Mouse (Mus musculus): ENCODE data around the gene Tpd52l2. TPM values are rescaled to one million over a fixed set of nuclear protein-coding genes. Genes with fewer than 3 reads are reported as not detected.
A peak's percentile ranks its signal among the peaks of the same experiment; 100 is the strongest.

Tpd52l2 gene
- polyA plus RNA-seq, 1 experiment from 2014 or later, result 136 TPM

DNA sequence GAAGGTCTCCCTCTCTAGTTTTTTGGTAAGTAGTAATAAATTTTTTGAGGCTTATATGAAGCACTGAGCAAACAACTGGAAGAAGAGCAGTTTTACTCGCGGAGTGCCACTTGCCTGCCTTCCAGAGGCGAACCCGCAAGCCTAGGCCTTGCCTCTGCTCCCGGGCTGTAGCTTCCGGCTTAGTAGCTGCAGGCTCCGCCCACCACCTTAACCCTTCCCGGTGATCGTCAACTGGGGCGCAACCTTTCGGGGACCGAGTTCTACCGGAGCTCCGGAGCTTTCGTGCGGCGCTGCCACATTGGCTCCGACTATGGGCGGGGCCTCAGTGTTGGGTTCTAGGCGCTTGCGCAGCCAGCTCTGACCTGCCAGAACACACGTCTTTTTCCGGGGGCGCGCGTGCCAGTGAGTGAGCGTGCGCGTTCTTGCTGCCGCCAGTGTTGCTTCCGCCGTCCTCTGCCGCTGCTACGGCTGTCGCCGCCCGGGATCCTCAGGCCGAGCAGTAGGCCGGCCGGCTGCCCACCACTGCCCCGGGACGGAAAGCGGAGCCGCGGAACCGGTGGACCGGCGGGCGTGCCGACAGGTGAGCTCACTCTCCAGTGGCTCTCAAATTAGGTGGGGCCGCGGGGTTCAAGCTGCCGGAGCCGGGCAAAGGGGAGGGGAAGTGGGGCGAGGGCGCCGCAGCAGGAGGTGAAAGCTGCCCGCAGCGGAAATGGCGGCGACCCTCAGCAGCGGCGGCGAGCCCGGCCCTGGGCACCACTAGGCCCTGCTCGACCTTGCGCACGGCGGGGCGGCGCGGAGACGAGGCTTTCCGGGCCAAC lies 23.4 kb downstream of the Tpd52l2 start, which contains the start of gene Dnajc5:
Gene Dnajc5, plus strand, starts transcription at position 368 of the 818 bp plus-strand sequence.
- under 1% methylated on average over 74 of the region's 74 CpGs for WGBS

DNA sequence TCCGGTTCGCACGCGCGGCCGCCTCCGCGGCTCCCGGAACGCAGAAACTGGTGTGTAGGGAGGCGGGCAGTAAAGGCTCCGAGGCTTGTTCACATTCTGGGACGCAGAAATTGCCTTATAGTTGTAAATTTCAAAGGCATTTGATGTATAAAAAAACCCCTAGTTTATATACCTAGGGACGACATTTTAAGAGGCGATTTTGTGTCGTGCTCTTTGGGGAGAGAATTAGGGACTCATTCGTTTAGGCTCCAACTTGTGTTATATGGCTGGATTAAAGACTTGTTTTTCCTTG lies 23.9 kb downstream of the Tpd52l2 start:
- no peaks in the 10 kb centered on the region for H3K9me3 ChIP-seq
- peak overlapping the region; percentile 99 for H3K27ac ChIP-seq
- H3K4me3 ChIP-seq (replicated peaks), result peak overlapping the region; percentile 95
- H3K27me3 ChIP-seq (replicated peaks), result no peaks in the 10 kb centered on the region
- peak overlapping the region; percentile 57 for H3K4me2 ChIP-seq
- ATAC-seq (ENCODE audit: insufficient read depth, low FRiP score, low read depth), result no peak
- H3K9ac ChIP-seq, result peak overlapping the region; percentile 99
- H3K36me3 ChIP-seq, result peaks cover 16% of the 10 kb centered on the region
- H3K4me1 ChIP-seq, result peaks cover 16% of the 10 kb centered on the region
- WGBS, result under 1% methylated on average over 17 of the region's 17 CpGs

More for the DNA sequence above, 23.4 kb downstream of the Tpd52l2 start, which contains the start of gene Dnajc5:
- H3K27me3 ChIP-seq (replicated peaks), result no peaks in the 10 kb centered on the region
- H3K4me2 ChIP-seq, result peak within 1 kb of the TSS; percentile 57
- H3K9me3 ChIP-seq, result no peaks in the 10 kb centered on the region
- H3K4me1 ChIP-seq, result peaks cover 16% of the 10 kb centered on the region
- peak within 1 kb of the TSS; percentile 95 for H3K4me3 ChIP-seq (replicated peaks)
- peaks cover 17% of the 10 kb centered on the region for H3K36me3 ChIP-seq
- peak within 1 kb of the TSS; percentile 99 for H3K27ac ChIP-seq
- peak; percentile 98 for ATAC-seq (ENCODE audit: insufficient read depth, low FRiP score, low read depth)
- H3K9ac ChIP-seq, result peak within 1 kb of the TSS; percentile 99

DNA sequence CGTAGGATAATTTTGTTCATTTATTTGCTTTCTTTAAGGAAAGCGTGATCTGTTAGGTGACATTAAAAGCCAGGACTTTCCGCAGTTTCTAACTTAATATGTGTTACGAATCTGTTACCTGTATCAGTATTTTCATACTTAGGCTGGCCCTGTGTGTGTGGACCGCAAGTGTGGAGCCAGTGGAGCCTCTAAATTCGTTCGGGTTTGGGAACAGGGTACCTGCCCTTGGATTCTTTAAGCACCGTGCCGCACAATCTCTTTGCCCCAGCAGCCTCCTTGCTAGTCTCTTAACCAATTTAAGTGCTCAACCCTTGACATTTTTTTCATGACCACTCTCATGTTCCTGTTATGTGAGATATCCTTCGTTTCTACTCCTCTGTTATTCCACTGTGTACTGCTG lies 24.5 kb downstream of the Tpd52l2 start:
- Histone ChIP-seq H3K9me3 (no peaks in the 10 kb centered on the region), H3K9ac (peak overlapping the region; percentile 16; the same call in 1 of the 2 replicates), H3K4me1 (peaks cover 16% of the 10 kb centered on the region), H3K36me3 (peaks cover 11% of the 10 kb centered on the region), H3K4me2 (peak overlapping the region; percentile 57), H3K4me3 (replicated peaks) (peak overlapping the region; percentile 95), H3K27ac (no peak overlapping the region), H3K27me3 (replicated peaks) (no peaks in the 10 kb centered on the region)
- WGBS, result 42% methylated on average over 10 of the region's 10 CpGs
- ATAC-seq (ENCODE audit: insufficient read depth, low FRiP score, low read depth), result no peak

DNA sequence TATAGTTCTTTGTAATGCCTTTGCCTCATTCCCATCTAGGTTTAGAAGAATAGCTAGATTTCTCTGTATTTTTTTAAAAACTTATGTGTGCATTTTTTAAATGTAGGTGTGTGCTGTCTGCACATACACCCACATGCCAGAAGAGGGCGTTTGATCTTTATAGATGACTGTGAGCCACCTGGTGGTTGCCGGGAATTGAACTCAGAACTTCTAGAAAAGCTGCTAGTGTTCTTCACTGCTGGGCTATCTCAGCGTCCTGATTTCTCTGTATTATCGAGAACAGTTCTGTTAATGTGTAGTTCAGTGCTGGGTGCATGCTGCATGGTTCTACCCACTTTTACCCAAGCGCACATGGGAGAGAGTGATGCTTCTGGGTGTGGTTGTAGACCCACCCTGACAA lies 25.9 kb downstream of the Tpd52l2 start:
- H3K36me3 ChIP-seq, result no peaks in the 10 kb centered on the region
- no peak overlapping the region for H3K4me2 ChIP-seq
- no peak overlapping the region for H3K9ac ChIP-seq
- H3K9me3 ChIP-seq, result no peaks in the 10 kb centered on the region
- ATAC-seq (ENCODE audit: insufficient read depth, low FRiP score, low read depth), result no peak
- WGBS, result 67% methylated on average over 5 of the region's 5 CpGs
- no peak overlapping the region for H3K4me3 ChIP-seq (replicated peaks)
- no peak overlapping the region for H3K27ac ChIP-seq
- no peaks in the 10 kb centered on the region for H3K27me3 ChIP-seq (replicated peaks)
- H3K4me1 ChIP-seq, result peaks cover 16% of the 10 kb centered on the region

DNA sequence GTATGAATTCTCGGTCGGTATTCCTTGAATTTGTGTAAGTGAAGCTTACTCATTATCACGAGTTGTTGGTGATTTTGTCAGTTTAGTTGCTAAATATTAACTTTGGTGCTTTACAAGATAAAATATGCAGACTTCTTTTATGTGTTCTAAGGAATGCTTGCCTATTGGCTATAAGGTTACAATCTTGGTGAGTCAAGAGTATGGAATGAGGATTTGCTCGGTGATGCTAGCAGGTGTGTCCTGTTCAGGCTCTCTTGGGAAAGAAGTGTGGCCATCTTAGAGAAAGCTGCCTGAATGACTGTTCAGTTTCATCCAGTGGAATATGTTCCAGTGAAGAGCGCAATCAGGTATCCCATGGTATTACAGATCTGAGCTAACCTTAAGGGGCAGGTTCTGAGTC lies 28.6 kb downstream of the Tpd52l2 start:
- H3K9me3 ChIP-seq, result no peaks in the 10 kb centered on the region; the same call in 1 of the 2 replicates
- peaks cover 11% of the 10 kb centered on the region for H3K4me1 ChIP-seq
- H3K4me3 ChIP-seq (replicated peaks), result no peak overlapping the region
- H3K27me3 ChIP-seq (replicated peaks), result no peaks in the 10 kb centered on the region
- peak; percentile 42; the same call in 1 of the 2 replicates for ATAC-seq (ENCODE audit: insufficient read depth, low FRiP score, low read depth)
- H3K36me3 ChIP-seq, result no peaks in the 10 kb centered on the region
- no peak overlapping the region for H3K4me2 ChIP-seq
- no peak overlapping the region for H3K9ac ChIP-seq
- H3K27ac ChIP-seq, result no peak overlapping the region; the same call in 1 of the 2 replicates
- WGBS, result 60% methylated on average over 5 of the region's 5 CpGs

DNA sequence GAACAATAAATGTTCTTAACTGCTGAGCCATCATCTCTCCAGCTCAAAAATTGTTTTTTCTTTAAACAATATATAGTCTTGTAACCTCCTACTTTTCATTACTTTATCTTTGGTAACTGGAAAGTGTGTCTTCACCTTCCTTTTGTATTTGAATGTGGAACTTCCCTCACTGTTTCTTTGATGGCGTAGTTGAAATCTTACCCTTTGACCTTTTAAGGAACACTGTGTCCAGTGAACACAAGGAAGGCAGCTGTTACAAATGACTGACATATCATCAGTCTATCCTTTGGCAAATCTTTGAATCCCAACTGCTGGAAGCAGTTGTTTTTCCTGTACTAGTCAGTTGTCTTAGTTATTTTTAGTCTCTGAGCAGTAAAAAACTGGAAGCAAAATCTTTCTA lies 32.1 kb downstream of the Tpd52l2 start:
- no peaks in the 10 kb centered on the region for H3K27me3 ChIP-seq (replicated peaks)
- peaks cover 3% of the 10 kb centered on the region; the same call in 1 of the 2 replicates for H3K9me3 ChIP-seq
- H3K27ac ChIP-seq, result no peak overlapping the region
- peaks cover 5% of the 10 kb centered on the region; the same call in 1 of the 2 replicates for H3K36me3 ChIP-seq
- H3K4me3 ChIP-seq (replicated peaks), result no peak overlapping the region
- ATAC-seq (ENCODE audit: insufficient read depth, low FRiP score, low read depth), result no peak
- WGBS, result 92% methylated on average over 1 of the region's 1 CpGs
- H3K4me2 ChIP-seq, result no peak overlapping the region
- no peak overlapping the region for H3K9ac ChIP-seq
- no peaks in the 10 kb centered on the region for H3K4me1 ChIP-seq

DNA sequence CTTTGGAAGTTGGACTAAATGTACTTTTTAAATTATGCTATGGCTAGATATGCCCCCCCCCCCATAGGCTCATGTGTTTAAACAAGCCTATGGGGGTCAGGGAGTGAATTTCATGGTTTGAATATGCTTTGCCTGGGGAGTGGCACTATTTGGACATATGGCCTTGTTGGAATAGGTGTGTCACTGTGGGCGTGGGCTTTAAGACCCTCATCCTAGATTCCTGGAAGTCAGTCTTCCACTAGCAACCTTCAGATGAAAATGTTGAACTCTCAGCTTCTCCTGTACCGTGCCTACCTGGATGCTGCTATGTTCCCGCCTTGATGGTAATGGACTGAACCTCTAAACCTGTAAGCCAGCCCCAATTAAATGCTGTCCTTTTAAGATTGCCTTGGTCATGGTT lies 35.6 kb downstream of the Tpd52l2 start:
- WGBS, result 92% methylated on average over 3 of the region's 3 CpGs
- Histone ChIP-seq H3K4me3 (replicated peaks) (no peak overlapping the region), H3K27ac (no peak overlapping the region), H3K4me2 (no peak overlapping the region), H3K4me1 (peaks cover 2% of the 10 kb centered on the region; the same call in 1 of the 2 replicates), H3K9ac (no peak overlapping the region), H3K9me3 (peaks cover 3% of the 10 kb centered on the region; the same call in 1 of the 2 replicates), H3K27me3 (replicated peaks) (no peaks in the 10 kb centered on the region), H3K36me3 (peaks cover 5% of the 10 kb centered on the region; the same call in 1 of the 2 replicates)
- ATAC-seq (ENCODE audit: insufficient read depth, low FRiP score, low read depth), result no peak

DNA sequence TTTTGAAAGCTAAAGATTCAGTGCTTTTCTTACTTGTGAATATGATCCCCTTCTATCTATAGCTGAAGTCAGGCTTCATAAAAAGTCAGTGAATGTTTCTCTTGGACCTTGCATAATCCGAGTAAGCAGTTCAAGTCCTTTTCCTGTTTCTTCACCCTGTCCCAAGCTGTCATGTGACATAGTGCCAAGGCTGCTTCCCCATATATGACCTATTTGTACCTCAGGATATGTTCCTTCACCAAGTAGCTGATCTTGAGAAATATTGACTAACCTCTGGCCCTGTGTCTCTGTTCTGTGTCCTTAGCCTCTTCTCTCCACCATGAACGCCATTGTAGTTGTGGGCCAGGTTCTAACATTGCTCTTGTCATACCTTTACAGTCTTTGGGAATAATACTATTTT lies 39.5 kb downstream of the Tpd52l2 start:
- Histone ChIP-seq H3K9me3 (no peaks in the 10 kb centered on the region), H3K9ac (no peak overlapping the region), H3K36me3 (peaks cover 5% of the 10 kb centered on the region; the same call in 1 of the 2 replicates), H3K27ac (no peak overlapping the region), H3K4me3 (replicated peaks) (no peak overlapping the region), H3K27me3 (replicated peaks) (no peaks in the 10 kb centered on the region), H3K4me1 (peaks cover 6% of the 10 kb centered on the region; the same call in 1 of the 2 replicates), H3K4me2 (no peak overlapping the region)
- ATAC-seq (ENCODE audit: insufficient read depth, low FRiP score, low read depth), result no peak
- 80% methylated on average over 2 of the region's 2 CpGs for WGBS

DNA sequence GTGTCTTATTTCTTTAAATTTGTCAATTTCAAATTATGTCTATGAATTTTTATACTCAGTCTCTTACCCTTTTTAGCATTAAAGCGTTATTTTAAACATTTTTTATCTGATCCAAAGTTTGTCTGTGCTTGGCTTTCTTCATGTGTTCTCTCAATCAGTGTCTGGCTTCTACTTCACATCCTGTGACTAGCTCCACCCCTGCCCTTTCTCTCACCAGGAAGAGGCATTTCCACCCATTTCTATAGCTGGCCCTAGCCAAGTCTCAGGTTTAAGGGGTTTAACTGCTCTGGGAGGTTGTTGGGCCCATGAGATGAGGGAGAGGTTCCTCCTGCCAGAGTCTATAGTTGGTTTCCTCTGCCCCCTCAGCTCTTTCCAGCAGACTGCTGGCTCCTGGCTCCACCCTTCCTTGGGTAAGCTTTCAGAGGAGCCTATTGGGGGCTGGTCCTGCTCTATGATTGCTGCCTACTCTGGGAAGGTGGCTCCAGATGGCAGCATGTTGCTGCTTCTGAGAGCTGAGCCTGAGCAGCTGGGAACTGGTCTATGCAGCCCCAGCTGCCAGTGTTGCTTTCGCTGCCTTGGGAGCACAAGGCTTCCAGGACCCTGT lies 40.6 kb downstream of the Tpd52l2 start:
- peaks cover 6% of the 10 kb centered on the region; the same call in 1 of the 2 replicates for H3K4me1 ChIP-seq
- H3K27me3 ChIP-seq (replicated peaks), result no peaks in the 10 kb centered on the region
- H3K4me2 ChIP-seq, result peak overlapping the region; percentile 11; the same call in 1 of the 2 replicates
- peak; percentile 75; the same call in 1 of the 2 replicates for ATAC-seq (ENCODE audit: insufficient read depth, low FRiP score, low read depth)
- 70% methylated on average over 2 of the region's 2 CpGs for WGBS
- H3K4me3 ChIP-seq (replicated peaks), result no peak overlapping the region
- no peaks in the 10 kb centered on the region for H3K9me3 ChIP-seq
- H3K36me3 ChIP-seq, result peaks cover 3% of the 10 kb centered on the region; the same call in 1 of the 2 replicates
- peak overlapping the region; percentile 67 for H3K27ac ChIP-seq
- no peak overlapping the region for H3K9ac ChIP-seq

DNA sequence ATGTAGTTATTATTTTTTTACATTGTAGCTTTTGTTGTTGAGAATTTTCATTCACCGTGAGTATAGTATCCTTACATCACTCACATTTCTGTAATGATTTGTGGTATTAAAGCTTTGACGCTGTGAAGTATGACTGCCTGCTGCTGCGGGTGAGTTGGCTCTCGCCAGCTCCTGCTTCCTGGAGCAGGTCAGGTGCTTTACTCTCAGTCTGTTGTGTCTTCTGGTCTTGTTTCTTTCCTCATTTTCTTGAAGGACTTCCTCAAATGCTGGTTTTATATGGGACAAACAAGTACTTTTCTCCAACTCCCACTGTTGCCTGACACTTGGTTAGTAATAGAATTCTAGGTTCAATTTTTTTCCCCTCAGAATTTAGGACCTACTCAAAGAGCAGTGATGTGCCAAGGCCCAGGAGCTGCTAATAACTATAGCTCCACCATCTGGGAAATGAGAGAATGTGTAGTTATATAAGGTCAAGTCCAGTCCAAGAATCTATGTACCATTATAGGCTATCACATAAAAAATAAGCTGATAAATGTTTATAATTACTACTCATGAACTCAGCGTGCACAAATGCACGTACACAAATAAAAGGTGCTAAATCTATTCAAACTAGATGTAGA lies 44.9 kb downstream of the Tpd52l2 start:
- Histone ChIP-seq H3K9ac (no peak overlapping the region), H3K4me3 (replicated peaks) (no peak overlapping the region), H3K9me3 (no peaks in the 10 kb centered on the region), H3K27me3 (replicated peaks) (no peaks in the 10 kb centered on the region), H3K36me3 (peaks cover 4% of the 10 kb centered on the region; the same call in 1 of the 2 replicates), H3K4me1 (peaks cover 6% of the 10 kb centered on the region; the same call in 1 of the 2 replicates), H3K27ac (no peak overlapping the region), H3K4me2 (no peak overlapping the region)
- ATAC-seq (ENCODE audit: insufficient read depth, low FRiP score, low read depth), result no peak
- WGBS, result 88% methylated on average over 6 of the region's 6 CpGs

DNA sequence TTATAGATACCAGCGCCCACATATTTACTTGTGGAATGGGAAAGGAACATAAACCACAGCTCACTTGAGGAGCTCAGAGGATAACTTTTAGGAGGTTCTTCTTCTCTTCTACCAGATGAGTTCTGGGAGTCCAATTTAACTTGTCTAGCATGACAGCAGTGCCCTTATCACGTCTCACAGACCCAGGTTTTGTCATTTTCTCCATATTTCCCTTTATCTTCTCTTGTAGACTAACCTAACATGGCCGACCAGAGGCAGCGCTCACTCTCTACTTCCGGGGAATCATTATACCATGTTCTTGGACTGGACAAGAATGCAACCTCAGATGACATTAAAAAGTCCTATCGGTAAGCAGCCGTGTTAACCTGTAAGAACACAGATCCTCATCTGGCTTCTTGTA lies 49.2 kb downstream of the Tpd52l2 start:
- no peak for ATAC-seq (ENCODE audit: insufficient read depth, low FRiP score, low read depth)
- Histone ChIP-seq H3K4me1 (no peaks in the 10 kb centered on the region), H3K4me3 (replicated peaks) (no peak overlapping the region), H3K9ac (no peak overlapping the region), H3K9me3 (no peaks in the 10 kb centered on the region), H3K27ac (no peak overlapping the region), H3K36me3 (peaks cover 31% of the 10 kb centered on the region), H3K27me3 (replicated peaks) (no peaks in the 10 kb centered on the region), H3K4me2 (no peak overlapping the region)
- WGBS, result 91% methylated on average over 7 of the region's 7 CpGs
